Mouse (Mus musculus): ENCODE results near the gene Mrps30. TPM values are rescaled to one million over a fixed set of nuclear protein-coding genes. Genes with fewer than 3 reads are reported as not detected.

Mrps30 gene
- 20.9 and 33.6 TPM in 2 replicates for polyA plus RNA-seq (2012; rRNA removed)

GRCm38 (mm10) chr13:118386511-118387447 lies at the start of gene Mrps30, which contains the start of gene B430218F22Rik:
Gene Mrps30 (minus strand): TSS chr13:118387252.
Gene B430218F22Rik (plus strand): TSS chr13:118386630.

Other genes with a start within 250 kb of the Mrps30 start
- gene B430218F22Rik, start 622 bp downstream of the Mrps30 start, polyA plus RNA-seq (2012; rRNA removed): 0.37 and 0.47 TPM in 2 replicates